Mouse (Mus musculus): Measurements from ENCODE around the gene Klk12.

DNA sequence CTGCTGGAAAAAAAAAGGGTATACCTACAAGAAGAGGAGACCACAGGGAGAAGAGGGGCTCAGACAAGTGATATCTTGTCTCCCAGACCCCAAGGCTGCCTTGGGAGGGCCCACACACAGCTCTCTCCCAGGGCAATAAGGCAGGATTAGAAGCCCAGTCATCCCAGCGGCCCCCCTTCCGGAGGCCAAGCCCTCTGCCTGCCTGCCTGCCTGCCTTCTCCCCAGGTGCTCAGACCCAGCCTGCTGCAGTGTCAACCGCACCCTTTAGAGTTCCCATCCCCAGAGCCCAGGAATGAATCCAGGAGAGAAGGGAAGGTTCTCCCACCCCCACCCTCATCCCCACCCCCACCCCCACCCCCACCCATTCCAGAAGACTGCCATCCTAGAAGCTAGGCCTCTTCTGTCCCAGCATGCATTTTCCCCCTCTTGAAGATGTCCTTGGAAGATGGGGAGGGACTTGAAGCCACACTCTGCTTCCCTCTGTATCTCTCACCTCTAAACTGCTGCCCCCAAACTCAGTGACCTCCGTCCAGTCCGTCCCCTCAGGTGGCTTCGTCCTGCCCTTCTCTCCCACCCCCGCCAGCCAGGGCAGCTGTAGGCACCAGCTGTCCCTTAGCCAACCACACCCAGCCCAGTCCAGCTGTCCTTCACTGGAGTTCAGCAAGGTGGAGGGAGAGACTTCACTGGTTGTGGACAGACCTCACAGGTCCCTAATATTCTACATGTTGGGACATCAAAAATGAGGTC lies 6.8 kb downstream of the Klk12 start:
- TF ChIP-seq GATA1 (IDR thresholded peaks at IDR 0.05; ENCODE audit: low read length) (no peak), TAL1 (IDR thresholded peaks at IDR 0.05; ENCODE audit: low read length) (no peak)

All from erythroblast, embryonic 14.5 days (primary cell).